Mouse (Mus musculus): ENCODE results near the gene Gm19668.
"Not testable (repeated sequence)": the region's sequence is repeated elsewhere in the genome, so short reads cannot be mapped to it uniquely, and the experiment has no call there.

The Gm19668 gene

GRCm38 (mm10) chr10:77798921-77799508, at the start of gene Gm19668:
Gene Gm19668, minus strand, starts transcription at chr10:77799133.
- no peak for DNase-seq (ENCODE audit: low spot score)

GRCm38 (mm10) chr10:77847538-77847937, 48.6 kb upstream of the Gm19668 start:
- DNase-seq (ENCODE audit: low spot score) = no peak

GRCm38 (mm10) chr10:77846961-77847360, 48.0 kb upstream of the Gm19668 start:
- DNase-seq (ENCODE audit: low spot score) = no peak

GRCm38 (mm10) chr10:77846503-77846902, 47.6 kb upstream of the Gm19668 start, which contains the start of gene Gm36176:
Gene Gm36176, plus strand, starts transcription at chr10:77846803.
- DNase-seq (ENCODE audit: low spot score) = no peak

GRCm38 (mm10) chr10:77839006-77839405, 40.1 kb upstream of the Gm19668 start:
- DNase-seq (ENCODE audit: low spot score) = no peak

- no peak for DNase-seq (ENCODE audit: low spot score)
Measured at GRCm38 (mm10) chr10:77835647-77836046, 36.7 kb upstream of the Gm19668 start, which contains the start of gene Krtap10-10. Gene Krtap10-10, plus strand, starts transcription at chr10:77835947.

GRCm38 (mm10) chr10:77826951-77827350, 28.0 kb upstream of the Gm19668 start, which contains the start of gene Krtap10-4:
Gene Krtap10-4, minus strand, starts transcription at chr10:77827095.
- no peak for DNase-seq (ENCODE audit: low spot score)

- no peak for DNase-seq (ENCODE audit: low spot score)
Measured at GRCm38 (mm10) chr10:77819203-77819602, 20.3 kb upstream of the Gm19668 start.

GRCm38 (mm10) chr10:77818523-77818922, 19.6 kb upstream of the Gm19668 start:
- no peak for DNase-seq (ENCODE audit: low spot score)

- DNase-seq (ENCODE audit: low spot score) = no peak
Measured at GRCm38 (mm10) chr10:77815514-77815913, 16.6 kb upstream of the Gm19668 start.

- DNase-seq (ENCODE audit: low spot score) = no peak
Measured at GRCm38 (mm10) chr10:77814382-77814781, 15.4 kb upstream of the Gm19668 start, which contains the start of gene Gm2696. Gene Gm2696, plus strand, starts transcription at chr10:77814682.

- DNase-seq (ENCODE audit: low spot score) = no peak
Measured at GRCm38 (mm10) chr10:77811743-77812142, 12.8 kb upstream of the Gm19668 start, which contains the start of gene Gm9507. Gene Gm9507, minus strand, starts transcription at chr10:77811843.

- DNase-seq (ENCODE audit: low spot score) = no peak
Measured at GRCm38 (mm10) chr10:77804095-77804494, 5.2 kb upstream of the Gm19668 start.

GRCm38 (mm10) chr10:77798164-77798920, 591 bp downstream of the Gm19668 start:
- not testable (repeated sequence) for DNase-seq (ENCODE audit: low spot score)

GRCm38 (mm10) chr10:77797677-77798076, 1.3 kb downstream of the Gm19668 start:
- no peak for DNase-seq (ENCODE audit: low spot score)

GRCm38 (mm10) chr10:77794976-77795375, 4.0 kb downstream of the Gm19668 start, which contains the start of gene Gm9639:
Gene Gm9639, minus strand, starts transcription at chr10:77795076.
- no peak for DNase-seq (ENCODE audit: low spot score)

- DNase-seq (ENCODE audit: low spot score) = no peak
Measured at GRCm38 (mm10) chr10:77788621-77789020, 10.3 kb downstream of the Gm19668 start.

- not testable (repeated sequence) for DNase-seq (ENCODE audit: low spot score)
Measured at GRCm38 (mm10) chr10:77787876-77788275, 11.1 kb downstream of the Gm19668 start, which contains the start of gene Gm7137. Gene Gm7137, minus strand, starts transcription at chr10:77788200.

GRCm38 (mm10) chr10:77783396-77783795, 15.5 kb downstream of the Gm19668 start:
- DNase-seq (ENCODE audit: low spot score) = not testable (repeated sequence)

- not testable (repeated sequence) for DNase-seq (ENCODE audit: low spot score)
Measured at GRCm38 (mm10) chr10:77782442-77782841, 16.5 kb downstream of the Gm19668 start, which contains the start of gene Gm3250. Gene Gm3250, minus strand, starts transcription at chr10:77782542.

- DNase-seq (ENCODE audit: low spot score) = not testable (repeated sequence)
Measured at GRCm38 (mm10) chr10:77776844-77777243, 22.1 kb downstream of the Gm19668 start, which contains the start of gene Gm7138. Gene Gm7138, minus strand, starts transcription at chr10:77776944.

GRCm38 (mm10) chr10:77772142-77772541, 26.8 kb downstream of the Gm19668 start:
- DNase-seq (ENCODE audit: low spot score) = not testable (repeated sequence)

- DNase-seq (ENCODE audit: low spot score) = not testable (repeated sequence)
Measured at GRCm38 (mm10) chr10:77771225-77771624, 27.7 kb downstream of the Gm19668 start, which contains the start of gene Gm3238. Gene Gm3238, minus strand, starts transcription at chr10:77771325.
